24 mouse cellular contexts compared by ENCODE assay signal in genomic region chr1:91370055-91370454, GRCm38 (mm10). TPM values are rescaled to one million over a fixed set of nuclear protein-coding genes. Genes with fewer than 3 reads are reported as not detected.
DNase-seq lines count a peak whose midpoint lies in the region; ATAC-seq lines count a peak whose summit lies in the region.
"Had no signal": no experiment of that assay in that cellular context is flagged by ENCODE, and none has a peak within 500 bp of the region (broad histone marks: within the 10 kb centered on the region; RNA-seq: fewer than 3 reads in every experiment).

No protein-coding gene starts in this region.

- H3K36me3 ChIP-seq in heart, embryonic 12.5 days, result peaks cover 54% of the 10 kb centered on the region

- H3K4me2 ChIP-seq in heart, embryonic 12.5 days, result no peak overlapping the region
- H3K4me2 ChIP-seq: forebrain, embryonic 13.5 days; lung, embryonic 15.5 days; neural tube, embryonic 15.5 days had no signal

- peak; percentile 29 to 36 for DNase-seq in heart, postnatal 14 days
- DNase-seq in testis, postnatal 10 days (ENCODE audit: low spot score), result peak; percentile 71
- DNase-seq in testis, postnatal 14 days (ENCODE audit: low spot score), result no peak
- DNase-seq in adrenal gland, postnatal 36 days, result peak; percentile 69 to 77
- no peak for DNase-seq in liver
- DNase-seq: B cell, adult 2 months; cerebellum, adult 9-10 months; gastrocnemius, postnatal 10 days; heart, adult 18-20 months; kidney, postnatal 4 days; lung, postnatal 4 days; right cerebral cortex, postnatal 25 days; thymus, adult 2 months; thymus, postnatal 4 days had no signal

- H3K27me3 ChIP-seq in heart, embryonic 12.5 days (replicated peaks), result 0 out of 2 replicates have a peak, but pooled peaks cover 7% of the 10 kb centered on the region
- H3K27me3 ChIP-seq: CH12.LX; lung, embryonic 15.5 days had no signal

- 84% methylated on average over 23 of the region's 23 CpGs for WGBS in heart, embryonic 12.5 days

- peaks cover 11% of the 10 kb centered on the region for H3K4me1 ChIP-seq in heart, embryonic 12.5 days (replicated peaks)

- H3K9ac ChIP-seq in heart, embryonic 12.5 days, result no peak overlapping the region
- H3K9ac ChIP-seq: forebrain, embryonic 13.5 days; liver, embryonic 14.5 days; lung, embryonic 15.5 days; neural tube, embryonic 15.5 days had no signal

- H3K4me3 ChIP-seq in heart, embryonic 12.5 days, result no peak overlapping the region
- H3K4me3 ChIP-seq: forebrain, embryonic 13.5 days; lung, embryonic 15.5 days; neural tube, embryonic 15.5 days had no signal

- no peak overlapping the region for H3K27ac ChIP-seq in heart, embryonic 12.5 days (ENCODE audit: poor library complexity, severe bottlenecking)
- H3K27ac ChIP-seq: forebrain, embryonic 13.5 days; liver, embryonic 14.5 days; lung, embryonic 15.5 days; neural tube, embryonic 15.5 days had no signal

- intact Hi-C loops in heart, postnatal 14 days (cut with DNase I), result no loop called here

- ATAC-seq in heart, embryonic 12.5 days (ENCODE audit: insufficient number of reproducible peaks, low FRiP score), result no peak
- no peak for ATAC-seq in granulocyte monocyte progenitor cell, adult 5-6 weeks (replicated peaks; ENCODE audit: poor library complexity, severe bottlenecking)
- ATAC-seq: forebrain, embryonic 13.5 days; hindbrain, embryonic 16.5 days had no signal

- H3K9me3 ChIP-seq in heart, embryonic 12.5 days (replicated peaks), result no peaks in the 10 kb centered on the region
- H3K9me3 ChIP-seq: forebrain, embryonic 13.5 days; lung, embryonic 15.5 days; neural tube, embryonic 15.5 days had no signal

RNA-seq across cellular contexts. Expression of gene Erfe, which starts 3.8 kb away (rescaled TPM):
- total RNA-seq in heart, postnatal 14 days (2021), result under 1 TPM; 0.15 to 0.41 TPM
- 1.5 and 1.7 TPM in 2 replicates for polyA plus RNA-seq in heart, embryonic 12.5 days (2016; fragmentation: Nextera tagmentation; extraction: Ambion mirVana)
- 10 to 100 TPM in 1 of 2 experiments, 1 to 10 TPM in 1; 3.8 to 42.2 TPM for total RNA-seq in adrenal gland, postnatal 36 days (2021)
- total RNA-seq in granulocyte monocyte progenitor cell, adult 5-6 weeks (2014; fragmentation: Nextera tagmentation), result 0.24 TPM in 1 of 2 replicates, not detected in the other
- total RNA-seq in granulocyte monocyte progenitor cell, adult 5-6 weeks (2017), result 0.26 TPM in 1 of 2 replicates, not detected in the other
- total RNA-seq: heart, adult 18-20 months had no signal

RNA-seq across cellular contexts. Expression of gene Klhl30, which starts 19.2 kb away (rescaled TPM):
- total RNA-seq in heart, postnatal 14 days (2021), result 10 to 100 TPM; 43.9 to 47.6 TPM
- 44.2 and 46.7 TPM in 2 replicates for polyA plus RNA-seq in heart, embryonic 12.5 days (2016; fragmentation: Nextera tagmentation; extraction: Ambion mirVana)
- under 1 TPM; 0.89 to 0.96 TPM for total RNA-seq in adrenal gland, postnatal 36 days (2021)
- total RNA-seq in granulocyte monocyte progenitor cell, adult 5-6 weeks (2014; fragmentation: Nextera tagmentation), result not detected in 2 replicates
- not detected in 2 replicates for total RNA-seq in granulocyte monocyte progenitor cell, adult 5-6 weeks (2017)
- polyA plus RNA-seq: forebrain, embryonic 13.5 days had no signal

RNA-seq across cellular contexts. Expression of gene Ilkap, which starts 28.6 kb away (rescaled TPM):
- total RNA-seq in heart, postnatal 14 days (2021), result 10 to 100 TPM; 45.4 to 46.7 TPM
- polyA plus RNA-seq in heart, embryonic 12.5 days (2016; fragmentation: Nextera tagmentation; extraction: Ambion mirVana), result 104 and 106 TPM in 2 replicates
- total RNA-seq in adrenal gland, postnatal 36 days (2021), result 100 to 1,000 TPM in 1 of 2 experiments, 10 to 100 TPM in 1; 97.0 to 132 TPM
- total RNA-seq in granulocyte monocyte progenitor cell, adult 5-6 weeks (2014; fragmentation: Nextera tagmentation), result 108 and 113 TPM in 2 replicates
- total RNA-seq in granulocyte monocyte progenitor cell, adult 5-6 weeks (2017), result 109 and 111 TPM in 2 replicates

RNA-seq across cellular contexts. Expression of gene Hes6, which starts 43.8 kb away (rescaled TPM):
- 10 to 100 TPM; 16.8 to 20.1 TPM for total RNA-seq in heart, postnatal 14 days (2021)
- polyA plus RNA-seq in heart, embryonic 12.5 days (2016; fragmentation: Nextera tagmentation; extraction: Ambion mirVana), result 63.6 and 65.4 TPM in 2 replicates
- 100 to 1,000 TPM; 274 to 679 TPM for total RNA-seq in adrenal gland, postnatal 36 days (2021)
- total RNA-seq in granulocyte monocyte progenitor cell, adult 5-6 weeks (2014; fragmentation: Nextera tagmentation), result 45.9 and 51.9 TPM in 2 replicates
- total RNA-seq in granulocyte monocyte progenitor cell, adult 5-6 weeks (2017), result 29.1 TPM in 2 replicates

RNA-seq across cellular contexts. Expression of gene Espnl, which starts 48.2 kb away (rescaled TPM):
- total RNA-seq in heart, postnatal 14 days (2021), result not detected
- 0.05 and 0.08 TPM in 2 replicates for polyA plus RNA-seq in heart, embryonic 12.5 days (2016; fragmentation: Nextera tagmentation; extraction: Ambion mirVana)
- total RNA-seq in adrenal gland, postnatal 36 days (2021), result under 1 TPM; 0.07 to 0.10 TPM
- total RNA-seq in granulocyte monocyte progenitor cell, adult 5-6 weeks (2014; fragmentation: Nextera tagmentation), result 0.17 and 0.95 TPM in 2 replicates
- total RNA-seq in granulocyte monocyte progenitor cell, adult 5-6 weeks (2017), result 0.22 and 0.26 TPM in 2 replicates
- total RNA-seq: heart, adult 18-20 months had no signal
- polyA plus RNA-seq: embryonic facial prominence, embryonic 14.5 days; forebrain, embryonic 13.5 days; heart, embryonic 14.5 days had no signal

Comparison
In these comparisons a context has a peak if more than half of its experiments do, and no peak if none do; other contexts are left out.
1. DNase-seq: peak in heart, postnatal 14 days (2 of 2), testis, postnatal 10 days (single experiment) and adrenal gland, postnatal 36 days (2 of 2); none in testis, postnatal 14 days (single experiment) and liver (single experiment).
2. RNA of gene Klhl30, which starts 19.2 kb away (total RNA-seq): 43.9 to 47.6 TPM in heart, postnatal 14 days; 0.89 to 0.96 TPM in adrenal gland, postnatal 36 days and not detected in granulocyte monocyte progenitor cell, adult 5-6 weeks; every median in the first group is over 10 times any median in the second.